Comparison of ENCODE assay signal across 8 mouse cellular contexts in the genomic region with DNA sequence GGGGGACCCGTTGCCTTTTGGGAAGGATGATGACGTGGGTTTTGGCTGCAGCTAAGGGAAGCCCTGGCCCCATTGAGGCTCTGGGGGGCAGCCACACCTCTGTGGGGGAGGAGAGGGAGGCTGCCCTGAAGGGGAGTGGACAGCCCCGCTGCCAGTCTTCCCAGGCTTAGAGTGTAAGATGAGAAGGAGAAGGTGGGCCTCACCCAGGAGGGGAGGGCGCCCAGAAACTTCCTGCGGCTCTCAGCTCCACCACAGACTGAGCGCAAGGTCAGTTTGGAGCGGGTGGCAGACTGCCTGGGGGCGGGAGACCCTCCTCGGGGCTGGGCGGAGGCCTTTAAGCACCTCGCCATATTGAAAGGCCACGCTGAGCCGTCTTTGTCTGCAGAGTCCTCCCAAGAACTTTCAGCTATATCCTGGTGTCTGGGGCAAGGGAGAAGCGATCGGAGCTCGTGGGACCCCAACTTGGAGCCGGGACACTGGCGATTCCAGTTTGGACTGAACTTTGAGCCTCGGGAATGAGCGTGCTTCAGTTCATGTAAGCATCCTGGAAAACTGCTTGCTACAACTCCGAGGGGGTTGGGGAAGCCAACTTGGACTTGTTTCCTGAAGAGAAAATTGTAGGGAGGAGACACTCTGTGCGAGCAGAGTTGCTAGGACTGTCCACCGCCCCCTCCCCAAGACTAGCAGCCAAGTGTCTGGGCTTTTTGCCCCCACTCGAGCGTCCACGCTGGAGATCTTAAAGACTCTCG. TPM values are rescaled to one million over a fixed set of nuclear protein-coding genes. Genes with fewer than 3 reads are reported as not detected.
DNase-seq lines count a peak whose midpoint lies in the region; ATAC-seq lines count a peak whose summit lies in the region.

No protein-coding gene starts in this region.

- intact Hi-C loops in heart, postnatal 36 days (cut with DNase I) = loop anchor here (2.0 kb wide), 1 partner anchor 17 kb away; no protein-coding TSS in a partner anchor

- H3K4me1 ChIP-seq in forebrain, embryonic 14.5 days (ENCODE audit: control insufficient read depth, insufficient read depth, low read length) = peaks cover 14% of the 10 kb centered on the region
- H3K4me1 ChIP-seq in limb, embryonic 11.5 days (ENCODE audit: control insufficient read depth, insufficient read depth, low read length) = peaks cover 24% of the 10 kb centered on the region
- H3K4me1 ChIP-seq in midbrain, embryonic 10.5 days = peaks cover 79% of the 10 kb centered on the region

- no peak overlapping the region; the same call in 1 of the 2 replicates for H3K27ac ChIP-seq in forebrain, embryonic 14.5 days (ENCODE audit: low read depth, low read length)
- peak overlapping the region; percentile 71 for H3K27ac ChIP-seq in limb, embryonic 11.5 days (replicated peaks; ENCODE audit: low read depth, low read length)
- H3K27ac ChIP-seq in midbrain, embryonic 10.5 days (replicated peaks) = peak overlapping the region; percentile 94

- H3K9ac ChIP-seq in forebrain, embryonic 14.5 days (ENCODE audit: low read length) = peak overlapping the region; percentile 69
- H3K9ac ChIP-seq in limb, embryonic 11.5 days (ENCODE audit: low read length) = peak overlapping the region; percentile 77

- 1% methylated on average over 27 of the region's 27 CpGs for WGBS in forebrain, embryonic 14.5 days
- under 1% methylated on average over 27 of the region's 27 CpGs for WGBS in limb, embryonic 11.5 days
- WGBS in midbrain, embryonic 10.5 days = under 1% methylated on average over 27 of the region's 27 CpGs

- H3K4me3 ChIP-seq in forebrain, embryonic 14.5 days (ENCODE audit: low read depth, low read length) = peak overlapping the region; percentile 39
- peak overlapping the region; percentile 72 for H3K4me3 ChIP-seq in limb, embryonic 11.5 days (ENCODE audit: low read depth, low read length)
- peak overlapping the region; percentile 72 for H3K4me3 ChIP-seq in midbrain, embryonic 10.5 days

- peak overlapping the region; percentile 49 for H3K4me2 ChIP-seq in forebrain, embryonic 14.5 days (ENCODE audit: low read length)
- H3K4me2 ChIP-seq in limb, embryonic 11.5 days (ENCODE audit: low read depth, severe bottlenecking) = peak overlapping the region; percentile 62

- H3K27me3 ChIP-seq in forebrain, embryonic 14.5 days (replicated peaks; ENCODE audit: control insufficient read depth, insufficient read depth, low read length) = no peaks in the 10 kb centered on the region
- no peaks in the 10 kb centered on the region for H3K27me3 ChIP-seq in limb, embryonic 11.5 days (ENCODE audit: control insufficient read depth, insufficient read depth, low read length)
- H3K27me3 ChIP-seq in midbrain, embryonic 10.5 days (ENCODE audit: low read depth, poor library complexity, severe bottlenecking) = no peaks in the 10 kb centered on the region

- ATAC-seq in forebrain, embryonic 14.5 days = peak; percentile 89
- ATAC-seq in limb, embryonic 11.5 days (ENCODE audit: insufficient number of reproducible peaks, low FRiP score, low TSS enrichment, low read depth) = peak; percentile 94

- peak; percentile 47 for DNase-seq in urinary bladder, postnatal 10 days (ENCODE audit: low spot score)
- no peak for DNase-seq in urinary bladder, adult 2 months (ENCODE audit: low spot score)
- peak; percentile 82 for DNase-seq in forebrain, embryonic 14.5 days (ENCODE audit: low spot score)
- peak; percentile 80 to 81 for DNase-seq in heart, postnatal 36 days
- DNase-seq in limb, embryonic 11.5 days (ENCODE audit: low spot score) = peak; percentile 92
- DNase-seq in midbrain, embryonic 10.5 days (ENCODE audit: low spot score) = peak; percentile 85
- DNase-seq in testis, postnatal 10 days (ENCODE audit: low spot score) = peak; percentile 84
- DNase-seq in spleen, adult 18-20 months = no peak

- H3K36me3 ChIP-seq in forebrain, embryonic 14.5 days (ENCODE audit: control insufficient read depth, insufficient read depth, low read length) = no peaks in the 10 kb centered on the region
- peaks cover 9% of the 10 kb centered on the region; the same call in 1 of the 2 replicates for H3K36me3 ChIP-seq in limb, embryonic 11.5 days (ENCODE audit: control insufficient read depth, insufficient read depth, low read length)
- peaks cover 39% of the 10 kb centered on the region for H3K36me3 ChIP-seq in midbrain, embryonic 10.5 days

- no peaks in the 10 kb centered on the region for H3K9me3 ChIP-seq in forebrain, embryonic 14.5 days (replicated peaks; ENCODE audit: control insufficient read depth, low read length)
- H3K9me3 ChIP-seq in limb, embryonic 11.5 days (ENCODE audit: control insufficient read depth, low read length) = no peaks in the 10 kb centered on the region; the same call in 1 of the 2 replicates
- H3K9me3 ChIP-seq in midbrain, embryonic 10.5 days (replicated peaks) = peaks cover 7% of the 10 kb centered on the region; the same call in 1 of the 2 replicates

RNA-seq across cellular contexts. Expression of gene Ccdc8, which starts 1.3 kb away (rescaled TPM):
- 9.5 and 9.6 TPM in 2 replicates for polyA plus RNA-seq in urinary bladder, adult 2 months (2012; rRNA removed)
- polyA plus RNA-seq in forebrain, embryonic 14.5 days (2014; fragmentation: Nextera tagmentation; extraction: Ambion mirVana) = 3.4 and 3.7 TPM in 2 replicates
- 1 to 10 TPM; 5.9 to 6.3 TPM for total RNA-seq in heart, postnatal 36 days (2021)
- 26.4 and 33.5 TPM in 2 replicates for polyA plus RNA-seq in limb, embryonic 11.5 days (2014; fragmentation: Nextera tagmentation; extraction: Ambion mirVana)
- polyA plus RNA-seq in midbrain, embryonic 10.5 days (2016; fragmentation: Nextera tagmentation; extraction: Ambion mirVana) = 8.7 and 9.0 TPM in 2 replicates

RNA-seq across cellular contexts. Expression of gene Gm42372, which starts 10.9 kb away (rescaled TPM):
- 0.06 TPM in 1 of 2 replicates, not detected in the other for polyA plus RNA-seq in urinary bladder, adult 2 months (2012; rRNA removed)
- polyA plus RNA-seq in forebrain, embryonic 14.5 days (2014; fragmentation: Nextera tagmentation; extraction: Ambion mirVana) = 3.8 and 3.9 TPM in 2 replicates
- total RNA-seq in heart, postnatal 36 days (2021) = not detected
- 0.65 and 0.78 TPM in 2 replicates for polyA plus RNA-seq in limb, embryonic 11.5 days (2014; fragmentation: Nextera tagmentation; extraction: Ambion mirVana)
- 1.3 TPM in 2 replicates for polyA plus RNA-seq in midbrain, embryonic 10.5 days (2016; fragmentation: Nextera tagmentation; extraction: Ambion mirVana)

RNA-seq across cellular contexts. Expression of gene Ppp5c, which starts 33.9 kb away (rescaled TPM):
- 104 and 116 TPM in 2 replicates for polyA plus RNA-seq in urinary bladder, adult 2 months (2012; rRNA removed)
- 112 and 115 TPM in 2 replicates for polyA plus RNA-seq in forebrain, embryonic 14.5 days (2014; fragmentation: Nextera tagmentation; extraction: Ambion mirVana)
- 100 to 1,000 TPM; 107 to 109 TPM for total RNA-seq in heart, postnatal 36 days (2021)
- polyA plus RNA-seq in limb, embryonic 11.5 days (2014; fragmentation: Nextera tagmentation; extraction: Ambion mirVana) = 134 and 140 TPM in 2 replicates
- 135 and 142 TPM in 2 replicates for polyA plus RNA-seq in midbrain, embryonic 10.5 days (2016; fragmentation: Nextera tagmentation; extraction: Ambion mirVana)

RNA-seq across cellular contexts. Expression of gene Pnmal1, which starts 34.3 kb away (rescaled TPM):
- polyA plus RNA-seq in urinary bladder, adult 2 months (2012; rRNA removed) = 0.03 TPM in 2 replicates
- 55.5 and 61.9 TPM in 2 replicates for polyA plus RNA-seq in forebrain, embryonic 14.5 days (2014; fragmentation: Nextera tagmentation; extraction: Ambion mirVana)
- not detected for total RNA-seq in heart, postnatal 36 days (2021)
- polyA plus RNA-seq in limb, embryonic 11.5 days (2014; fragmentation: Nextera tagmentation; extraction: Ambion mirVana) = 2.0 and 2.1 TPM in 2 replicates
- 9.8 and 17.4 TPM in 2 replicates for polyA plus RNA-seq in midbrain, embryonic 10.5 days (2016; fragmentation: Nextera tagmentation; extraction: Ambion mirVana)

RNA-seq across cellular contexts. Expression of gene Pnmal2, which starts 49.3 kb away (rescaled TPM):
- 0.83 and 1.4 TPM in 2 replicates for polyA plus RNA-seq in urinary bladder, adult 2 months (2012; rRNA removed)
- polyA plus RNA-seq in forebrain, embryonic 14.5 days (2014; fragmentation: Nextera tagmentation; extraction: Ambion mirVana) = 48.1 and 63.2 TPM in 2 replicates
- total RNA-seq in heart, postnatal 36 days (2021) = 1 to 10 TPM; 3.4 to 3.9 TPM
- polyA plus RNA-seq in limb, embryonic 11.5 days (2014; fragmentation: Nextera tagmentation; extraction: Ambion mirVana) = 4.8 TPM in 2 replicates
- 4.1 and 11.7 TPM in 2 replicates for polyA plus RNA-seq in midbrain, embryonic 10.5 days (2016; fragmentation: Nextera tagmentation; extraction: Ambion mirVana)

Comparison
In these comparisons a context has a peak if more than half of its experiments do, and no peak if none do; other contexts are left out.
1. DNase-seq: peak in urinary bladder, postnatal 10 days (single experiment), forebrain, embryonic 14.5 days (single experiment), heart, postnatal 36 days (2 of 2), limb, embryonic 11.5 days (single experiment), midbrain, embryonic 10.5 days (single experiment) and testis, postnatal 10 days (single experiment); none in urinary bladder, adult 2 months (single experiment) and spleen, adult 18-20 months (0 of 2).
2. Peak in every context shown above with its lines, with median percentiles within 50 percentile points of each other: H3K4me3 ChIP-seq.